Mouse (Mus musculus) CH12.LX (cell line): ENCODE data around the gene Tnfrsf1a. TPM values are rescaled to one million over a fixed set of nuclear protein-coding genes. Genes with fewer than 3 reads are reported as not detected.

ENCODE experiments used
- DNase-seq: peaks from one replicate; pipeline ENCODE4 v3.0.0-alpha.2; 2013; ENCODE audit errors: extremely low read depth
- H3K27ac ChIP-seq: 2 replicates; pipeline ENCODE4 v1.5.1; 2012; ENCODE audit warnings: low read depth, mild to moderate bottlenecking, control low read depth, moderate library complexity; ENCODE audit not compliant: insufficient read depth
- H3K27me3 ChIP-seq: replicated peaks from 2 replicates; pipeline ENCODE3; 2012; ENCODE audit warnings: inconsistent platforms
- H3K36me3 ChIP-seq, 2 experiments: replicated peaks in 1 of 2; 2 replicates each; pipeline versions ENCODE3 to v1.6.1; 2012; ENCODE audit warnings: inconsistent platforms in 1 of 2, low read length in 1 of 2, mild to moderate bottlenecking in 1 of 2, mixed read lengths in 1 of 2, moderate library complexity in 1 of 2; ENCODE audit not compliant: control insufficient read depth in 1 of 2, insufficient read depth in 1 of 2
- H3K4me1 ChIP-seq, 2 experiments: 2 replicates each; pipeline ENCODE4 v1.6.1; 2012; ENCODE audit warnings: inconsistent platforms in 1 of 2, moderate library complexity in 1 of 2; ENCODE audit not compliant: insufficient read depth in 2 of 2, control insufficient read depth in 1 of 2
- H3K4me2 ChIP-seq: 2 replicates; pipeline ENCODE4 v1.6.1; 2012; ENCODE audit warnings: low read depth, mild to moderate bottlenecking, control low read depth; ENCODE audit not compliant: poor library complexity, insufficient read depth, severe bottlenecking
- H3K4me3 ChIP-seq, 3 experiments: fragments of 150-350 bp in 1 of 3; sonication (generic) in 1 of 3; replicated peaks in 1 of 3; 2 replicates each; pipeline versions ENCODE3 to v1.5.1; 2011 to 2012; ENCODE audit warnings: low read depth in 2 of 3, low read length in 2 of 3, mild to moderate bottlenecking in 2 of 3, moderate library complexity in 2 of 3, control low read depth in 1 of 3, improper control_type of control experiment in 1 of 3, inconsistent platforms in 1 of 3, mixed read lengths in 1 of 3; ENCODE audit not compliant: poor library complexity in 1 of 3
- H3K79me2 ChIP-seq: replicated peaks from 2 replicates; pipeline ENCODE4 v1.6.1; 2012; ENCODE audit warnings: mild to moderate bottlenecking, moderate library complexity; ENCODE audit not compliant: control insufficient read depth, poor library complexity, insufficient read depth, severe bottlenecking; ENCODE audit errors: extremely low read depth
- H3K9ac ChIP-seq: 2 replicates; pipeline ENCODE4 v1.6.1; 2012; ENCODE audit warnings: low read depth, mild to moderate bottlenecking, control low read depth, moderate library complexity; ENCODE audit not compliant: insufficient read depth
- H3K9me3 ChIP-seq: replicated peaks from 2 replicates; pipeline ENCODE3; 2012; ENCODE audit warnings: low read length, inconsistent platforms, mixed read lengths
- BHLHE40 ChIP-seq: IDR thresholded peaks from 2 replicates; pipeline ENCODE4 v1.6.1; 2011; ENCODE audit warnings: mild to moderate bottlenecking, low read depth, low read length, improper control_type of control experiment
- CHD1 ChIP-seq: IDR thresholded peaks from 2 replicates; pipeline ENCODE4 v1.6.1; 2012; ENCODE audit warnings: low read depth, low read length, improper control_type of control experiment, inconsistent platforms
- CHD2 ChIP-seq: IDR thresholded peaks from 2 replicates; pipeline ENCODE4 v1.6.1; 2011; ENCODE audit warnings: low read length, improper control_type of control experiment
- CTCF ChIP-seq, 2 experiments: IDR thresholded peaks in 1 of 2; conservative IDR thresholded peaks in 1 of 2; 2 replicates each; pipeline ENCODE4 v1.5.1; 2011 to 2012; ENCODE audit warnings: low read depth in 2 of 2, low read length in 2 of 2, improper control_type of control experiment in 1 of 2, inconsistent platforms in 1 of 2, mild to moderate bottlenecking in 1 of 2, moderate library complexity in 1 of 2
- ELF1 ChIP-seq: IDR thresholded peaks from 2 replicates; pipeline ENCODE4 v1.6.1; 2014; ENCODE audit warnings: low read depth, mild to moderate bottlenecking, inconsistent platforms, low read length, improper control_type of control experiment
- ETS1 ChIP-seq: conservative IDR thresholded peaks from 2 replicates; pipeline ENCODE4 v1.6.1; 2012; ENCODE audit warnings: low read depth, mild to moderate bottlenecking, inconsistent platforms, low read length, improper control_type of control experiment, moderate library complexity
- GABPA ChIP-seq: IDR thresholded peaks from 2 replicates; pipeline ENCODE4 v1.6.1; 2012; ENCODE audit warnings: low read depth, low read length, improper control_type of control experiment, inconsistent platforms; ENCODE audit not compliant: insufficient replicate concordance
- IRF4 ChIP-seq: IDR thresholded peaks from 2 replicates; pipeline ENCODE4 v1.6.1; 2014; ENCODE audit warnings: low read depth, mild to moderate bottlenecking, inconsistent platforms, low read length, improper control_type of control experiment
- JUND ChIP-seq: conservative IDR thresholded peaks from 2 replicates; pipeline ENCODE4 v1.6.1; 2011; ENCODE audit warnings: low read depth, low read length, improper control_type of control experiment
- KAT2A ChIP-seq: IDR thresholded peaks from 2 replicates; pipeline ENCODE4 v1.6.1; 2012; ENCODE audit warnings: low read length, improper control_type of control experiment, inconsistent platforms; ENCODE audit not compliant: insufficient replicate concordance
- MAFK ChIP-seq: IDR thresholded peaks from 2 replicates; pipeline ENCODE4 v1.6.1; 2011; ENCODE audit warnings: low read length, improper control_type of control experiment; ENCODE audit not compliant: insufficient replicate concordance
- MAZ ChIP-seq: IDR thresholded peaks from 2 replicates; pipeline ENCODE4 v1.6.1; 2012; ENCODE audit warnings: low read depth, mild to moderate bottlenecking, inconsistent platforms, low read length, improper control_type of control experiment, moderate library complexity
- MYC ChIP-seq: IDR thresholded peaks from 2 replicates; pipeline ENCODE4 v1.6.1; 2011; ENCODE audit warnings: low read depth, mild to moderate bottlenecking, improper control_type of control experiment, low read length
- NELFE ChIP-seq: IDR thresholded peaks from 2 replicates; pipeline ENCODE4 v1.6.1; 2011; ENCODE audit warnings: low read depth, low read length, improper control_type of control experiment
- NRF1 ChIP-seq: IDR thresholded peaks from 2 replicates; pipeline ENCODE4 v1.6.1; 2014; ENCODE audit warnings: low read depth, mild to moderate bottlenecking, inconsistent platforms, low read length, improper control_type of control experiment, moderate library complexity
- PAX5 ChIP-seq: IDR thresholded peaks from 2 replicates; pipeline ENCODE4 v1.6.1; 2012; ENCODE audit warnings: low read length, inconsistent platforms, mixed read lengths
- POLR2A ChIP-seq: IDR thresholded peaks from 2 replicates; pipeline ENCODE4 v1.6.1; 2011; ENCODE audit warnings: low read depth, mild to moderate bottlenecking, improper control_type of control experiment, low read length
- POLR2AphosphoS2 ChIP-seq: IDR thresholded peaks from 2 replicates; pipeline ENCODE4 v1.6.1; 2011; ENCODE audit warnings: low read depth, low read length, improper control_type of control experiment
- SIN3A ChIP-seq: IDR thresholded peaks from 2 replicates; pipeline ENCODE4 v1.6.1; 2012; ENCODE audit warnings: low read length, improper control_type of control experiment, inconsistent platforms
- UBTF ChIP-seq: IDR thresholded peaks from 2 replicates; pipeline ENCODE4 v1.6.1; 2012; ENCODE audit warnings: low read depth, mild to moderate bottlenecking, inconsistent platforms, low read length, improper control_type of control experiment, moderate library complexity
- USF2 ChIP-seq: conservative IDR thresholded peaks from 2 replicates; pipeline ENCODE4 v1.6.1; 2011; ENCODE audit warnings: low read depth, low read length, improper control_type of control experiment
- ZC3H11A ChIP-seq: IDR thresholded peaks from 2 replicates; pipeline ENCODE4 v1.6.1; 2012; ENCODE audit warnings: low read depth, mild to moderate bottlenecking, inconsistent platforms, low read length, improper control_type of control experiment
- ZKSCAN1 ChIP-seq: IDR thresholded peaks from 2 replicates; pipeline ENCODE4 v1.6.1; 2012; ENCODE audit warnings: low read depth, inconsistent platforms, low read length, improper control_type of control experiment, borderline replicate concordance
- dilution Hi-C: fragments of 300-500 bp; cut with MboI; formaldehyde crosslinking; loops from 2 replicates; pipeline ENCODE4 v1.14.3; 2020; ENCODE audit warnings: low sequenced_read_pairs; ENCODE audit not compliant: extremely low pct_unique_long_range_greater_than_20kb, extremely low pct_ligation_motif_present
- in situ Hi-C: fragments of 300-500 bp; cut with MboI; formaldehyde crosslinking; loops from 3 replicates; pipeline ENCODE4 v1.14.3; 2019; ENCODE audit warnings: low sequenced_read_pairs, low pct_ligation_motif_present, low pct_unique_long_range_greater_than_20kb, mixed read lengths
- polyA plus RNA-seq: library from polyadenylated mRNA; unstranded; fragments of >175 nt; gene quantifications from 2 replicates; pipeline ENCODE4 v1.2.1, GENCODE M21; 2012; ENCODE audit warnings: low read depth; ENCODE audit not compliant: insufficient read length
- total RNA-seq, 2 experiments: library from RNA; depleted of rRNA; stranded (reverse); fragments of 300-350 nt in 1 of 2; fragments of >200 nt in 1 of 2; gene quantifications; 2 replicates each; pipeline ENCODE4 v1.2.3; 2012 to 2014

Tnfrsf1a gene
- total and polyA plus RNA-seq, 3 experiments: 0.13 TPM; not detected in 2

GRCm38 (mm10) chr6:125407657-125408056 lies 58.5 kb downstream of the Tnfrsf1a start:
- Histone ChIP-seq H3K36me3 (no peaks in the 10 kb centered on the region), H3K4me1 (no peaks in the 10 kb centered on the region), H3K79me2 (no peaks in the 10 kb centered on the region), H3K9me3 (peaks cover 7% of the 10 kb centered on the region), H3K4me2 (no peak overlapping the region), H3K27ac (no peak overlapping the region), H3K27me3 (peaks cover 82% of the 10 kb centered on the region), H3K9ac (no peak overlapping the region), H3K4me3 (no peak overlapping the region)
- no peak for TF ChIP-seq IRF4
- TF ChIP-seq MAZ: no peak
- TF ChIP-seq CHD1: no peak
- no peak for TF ChIP-seq MAFK
- TF ChIP-seq NELFE: no peak
- no peak for TF ChIP-seq USF2
- TF ChIP-seq ZC3H11A: no peak
- no peak for TF ChIP-seq CHD2
- no peak for TF ChIP-seq POLR2AphosphoS2
- no peak for TF ChIP-seq JUND
- TF ChIP-seq ELF1: no peak
- TF ChIP-seq POLR2A: no peak
- no peak for TF ChIP-seq UBTF
- TF ChIP-seq SIN3A: no peak
- TF ChIP-seq CTCF (conservative IDR thresholded peaks at IDR 0.05 in 1 of 2, IDR thresholded peaks at IDR 0.05 in 1 of 2; ENCODE audit: low read depth in 2 of 2, low read length in 2 of 2): no peak
- in situ Hi-C loops (no loop called here), dilution Hi-C loops (no loop called here)
- no peak for DNase-seq

- no peak overlapping the region for H3K4me3 ChIP-seq
- no peak overlapping the region for H3K9ac ChIP-seq
- DNase-seq: no peak
- no peak overlapping the region for H3K4me2 ChIP-seq
- dilution Hi-C loops: no loop called here
- H3K27me3 ChIP-seq: peaks cover 90% of the 10 kb centered on the region
- H3K27ac ChIP-seq: no peak overlapping the region
- no peaks in the 10 kb centered on the region for H3K36me3 ChIP-seq
- in situ Hi-C loops: no loop called here
- no peaks in the 10 kb centered on the region for H3K79me2 ChIP-seq
- no peaks in the 10 kb centered on the region for H3K4me1 ChIP-seq
- H3K9me3 ChIP-seq: peaks cover 7% of the 10 kb centered on the region
- TF ChIP-seq MYC (no peak), CHD1 (no peak), PAX5 (no peak), ETS1 (no peak), NRF1 (no peak), BHLHE40 (no peak), MAFK (no peak), ZKSCAN1 (no peak), GABPA (no peak), KAT2A (no peak)
Measured at GRCm38 (mm10) chr6:125410551-125410950, 61.4 kb downstream of the Tnfrsf1a start.
